Mouse (Mus musculus) bone marrow macrophage, adult 2 months (primary cell): ENCODE data around the gene Galm.

Experiments
- CTCF ChIP-seq: IDR thresholded peaks from 2 replicates; pipeline ENCODE4 v1.5.1; 2012; ENCODE audit warnings: low read depth, mild to moderate bottlenecking, low read length, moderate library complexity
- POLR2A ChIP-seq: IDR thresholded peaks from 2 replicates; pipeline ENCODE4 v1.6.1; 2012; ENCODE audit warnings: mild to moderate bottlenecking, low read depth, low read length, borderline replicate concordance

GRCm38 (mm10) chr17:80126166-80126565, 1.1 kb upstream of the Galm start:
- TF ChIP-seq CTCF (no peak), POLR2A (no peak)
